Mouse (Mus musculus): ENCODE data around the gene Ppbp. TPM values are rescaled to one million over a fixed set of nuclear protein-coding genes. Genes with fewer than 3 reads are reported as not detected.
"Not testable (repeated sequence)": the region's sequence is repeated elsewhere in the genome, so short reads cannot be mapped to it uniquely, and the experiment has no call there.

The Ppbp gene
- polyA plus RNA-seq, 1 experiment, result 23.5 TPM

DNA sequence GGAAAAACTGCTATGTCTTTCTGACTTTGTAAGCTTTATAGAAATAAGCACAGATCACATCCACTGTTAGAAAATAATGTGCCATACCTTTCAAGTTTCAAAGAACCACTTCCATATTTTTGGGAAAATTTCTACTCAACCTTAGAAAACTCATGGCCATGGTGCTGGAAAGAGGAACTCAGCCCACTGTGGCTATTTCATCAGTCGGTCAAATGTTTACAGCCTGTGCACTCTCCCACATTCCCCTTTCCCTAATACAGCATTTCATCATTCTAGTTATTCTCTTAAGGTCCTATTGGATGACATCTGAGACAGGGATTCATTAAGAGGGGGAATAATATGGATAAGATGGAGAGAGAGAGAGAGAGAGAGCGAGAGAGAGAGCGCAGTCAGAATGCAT is 15.4 kb downstream of the Ppbp start:
- Histone ChIP-seq H3K4me1 (ENCODE audit: control insufficient read depth, insufficient read depth, low read length) (no peaks in the 10 kb centered on the region), H3K4me3 (ENCODE audit: insufficient read depth, low read length) (no peak overlapping the region), H3K27ac (ENCODE audit: insufficient read depth, low read length) (no peak overlapping the region)
- no peak for TF ChIP-seq POLR2A (IDR thresholded peaks at IDR 0.05; ENCODE audit: low read depth, low read length)
- TF ChIP-seq CTCF (IDR thresholded peaks at IDR 0.05; ENCODE audit: borderline replicate concordance, insufficient read depth, low read length), result no peak

DNA sequence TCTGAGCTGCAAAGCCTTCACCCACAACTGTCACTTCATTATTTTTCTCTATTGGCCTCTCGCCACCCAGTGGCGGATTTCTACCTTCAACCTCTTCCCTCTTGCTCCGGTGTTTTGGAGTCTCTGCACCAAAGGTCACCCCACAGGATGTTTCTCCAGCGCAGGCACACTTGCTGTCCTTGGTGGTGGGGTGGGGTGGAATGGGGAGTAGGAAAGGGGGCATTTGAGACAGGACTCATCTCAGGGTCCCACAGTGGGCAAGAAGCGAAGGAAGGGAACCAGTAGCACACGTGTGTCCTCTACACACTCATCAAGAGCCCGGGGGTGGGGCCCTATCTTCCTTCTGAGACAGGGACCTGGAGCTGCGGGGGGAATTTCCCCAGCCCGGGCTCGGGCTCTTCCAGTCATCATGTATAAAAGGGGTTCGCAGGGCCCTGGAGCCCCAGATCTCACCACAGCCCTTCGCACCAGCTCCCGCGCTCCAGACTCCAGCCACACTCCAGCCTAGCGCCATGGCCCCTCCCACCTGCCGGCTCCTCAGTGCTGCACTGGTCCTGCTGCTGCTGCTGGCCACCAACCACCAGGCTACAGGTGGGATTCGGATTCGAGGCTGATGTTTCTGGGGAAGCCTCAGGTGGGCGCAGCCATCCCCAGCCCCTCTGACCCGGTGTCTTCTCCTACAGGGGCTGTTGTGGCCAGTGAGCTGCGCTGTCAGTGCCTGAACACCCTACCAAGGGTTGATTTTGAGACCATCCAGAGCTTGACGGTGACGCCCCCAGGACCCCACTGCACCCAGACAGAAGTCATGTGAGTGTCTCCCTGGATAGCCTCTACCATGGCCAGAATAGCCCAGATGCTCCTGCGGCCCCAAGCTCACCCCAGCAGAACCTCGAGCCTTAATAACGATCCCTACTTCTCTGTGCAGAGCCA is 17.6 kb downstream of the Ppbp start, which contains the start of gene Cxcl3:
Gene Cxcl3 (plus strand): TSS at position 445 of the 930 bp plus-strand sequence.
- Histone ChIP-seq H3K4me1 (ENCODE audit: control insufficient read depth, insufficient read depth, low read length) (no peaks in the 10 kb centered on the region), H3K4me3 (ENCODE audit: insufficient read depth, low read length) (no peak within 1 kb of the TSS), H3K27ac (ENCODE audit: insufficient read depth, low read length) (no peak within 1 kb of the TSS)
- no peak for TF ChIP-seq CTCF (IDR thresholded peaks at IDR 0.05; ENCODE audit: borderline replicate concordance, insufficient read depth, low read length)
- no peak for TF ChIP-seq POLR2A (IDR thresholded peaks at IDR 0.05; ENCODE audit: low read depth, low read length)

DNA sequence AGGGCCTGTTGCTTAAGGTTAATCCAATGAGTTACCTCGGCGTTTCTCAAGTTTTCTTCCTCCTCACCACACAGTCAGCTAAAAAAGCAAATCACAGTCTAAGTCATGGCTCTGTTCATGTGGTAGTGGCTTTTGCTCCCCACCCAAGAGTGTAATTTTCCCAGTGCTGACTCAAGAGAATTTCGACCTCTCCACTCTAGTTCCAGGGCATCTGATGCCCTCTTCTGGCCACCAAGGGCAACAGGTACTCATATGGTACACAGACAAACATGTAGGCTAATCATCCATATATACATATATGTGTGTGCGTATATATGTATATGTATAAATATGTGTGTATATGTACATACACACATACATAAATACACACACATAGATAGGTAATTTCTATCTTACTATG is 19.8 kb downstream of the Ppbp start:
- TF ChIP-seq CTCF (IDR thresholded peaks at IDR 0.05; ENCODE audit: borderline replicate concordance, insufficient read depth, low read length) (no peak), POLR2A (IDR thresholded peaks at IDR 0.05; ENCODE audit: low read depth, low read length) (no peak)
- no peak overlapping the region for H3K27ac ChIP-seq (ENCODE audit: insufficient read depth, low read length)
- H3K4me1 ChIP-seq (ENCODE audit: control insufficient read depth, insufficient read depth, low read length), result no peaks in the 10 kb centered on the region
- H3K4me3 ChIP-seq (ENCODE audit: insufficient read depth, low read length), result no peak overlapping the region

DNA sequence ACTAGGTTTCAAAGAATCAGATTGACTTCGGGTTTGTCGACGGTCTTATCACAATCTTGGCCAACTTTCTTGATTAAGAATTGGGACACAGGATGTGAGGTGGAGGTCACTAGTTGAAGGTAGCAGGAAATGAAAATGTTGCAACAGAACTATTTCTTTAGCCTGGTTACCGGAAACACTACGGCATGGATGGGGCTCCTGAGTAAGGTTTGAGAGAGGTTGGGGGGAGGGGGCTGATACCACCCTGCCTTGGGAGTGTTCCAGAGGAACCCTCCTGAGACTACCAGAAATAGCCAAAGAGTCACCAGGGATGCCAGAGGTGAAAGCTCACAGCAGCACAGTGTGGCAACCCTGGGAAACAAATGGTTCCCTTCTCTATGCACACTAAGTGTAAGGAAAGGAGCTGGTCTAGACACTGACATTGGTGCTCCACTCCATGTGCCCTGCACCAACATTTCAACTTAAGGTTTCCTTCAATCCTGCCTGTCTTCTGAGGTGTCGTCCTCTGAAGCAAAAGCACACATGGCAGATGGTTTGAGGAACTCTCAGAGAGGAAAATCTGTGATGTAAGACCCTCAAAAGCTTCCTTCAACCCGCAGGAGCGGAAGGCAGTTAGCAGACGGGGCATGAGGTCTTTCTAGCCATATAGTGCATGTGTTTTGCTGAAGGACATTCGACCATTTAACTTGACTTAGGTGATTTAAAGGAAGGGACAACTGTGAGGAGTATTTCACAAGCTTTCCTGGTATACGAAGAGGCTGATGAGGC is 21.2 kb downstream of the Ppbp start:
- TF ChIP-seq POLR2A (IDR thresholded peaks at IDR 0.05; ENCODE audit: low read depth, low read length), result no peak
- no peak for TF ChIP-seq CTCF (IDR thresholded peaks at IDR 0.05; ENCODE audit: borderline replicate concordance, insufficient read depth, low read length)
- Histone ChIP-seq H3K4me3 (ENCODE audit: insufficient read depth, low read length) (no peak overlapping the region), H3K27ac (ENCODE audit: insufficient read depth, low read length) (no peak overlapping the region), H3K4me1 (ENCODE audit: control insufficient read depth, insufficient read depth, low read length) (no peaks in the 10 kb centered on the region)

DNA sequence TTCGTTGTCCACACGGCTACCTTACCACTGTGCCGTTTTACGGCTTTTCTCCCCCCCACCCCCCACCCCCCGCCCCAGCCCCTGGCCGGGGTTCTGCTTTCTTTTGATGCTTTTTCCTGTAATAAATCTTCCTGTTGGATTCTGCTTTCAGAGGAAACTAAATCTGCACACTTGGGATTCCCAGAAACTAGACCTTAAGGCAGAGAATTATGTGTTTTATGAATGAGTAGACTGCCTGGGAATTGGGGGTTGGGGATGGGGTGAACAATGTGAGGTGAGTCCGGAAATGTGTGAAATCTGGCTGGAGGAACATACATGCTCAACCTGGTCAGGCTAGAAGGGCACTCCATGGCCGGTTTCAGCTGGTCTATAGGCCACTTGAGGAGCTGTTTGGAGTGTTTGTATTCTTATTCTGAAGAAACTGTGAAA is 21.8 kb downstream of the Ppbp start:
- no peak for TF ChIP-seq CTCF (IDR thresholded peaks at IDR 0.05; ENCODE audit: borderline replicate concordance, insufficient read depth, low read length)
- no peak for TF ChIP-seq POLR2A (IDR thresholded peaks at IDR 0.05; ENCODE audit: low read depth, low read length)
- H3K4me1 ChIP-seq (ENCODE audit: control insufficient read depth, insufficient read depth, low read length), result no peaks in the 10 kb centered on the region
- H3K27ac ChIP-seq (ENCODE audit: insufficient read depth, low read length), result no peak overlapping the region
- H3K4me3 ChIP-seq (ENCODE audit: insufficient read depth, low read length), result no peak overlapping the region

DNA sequence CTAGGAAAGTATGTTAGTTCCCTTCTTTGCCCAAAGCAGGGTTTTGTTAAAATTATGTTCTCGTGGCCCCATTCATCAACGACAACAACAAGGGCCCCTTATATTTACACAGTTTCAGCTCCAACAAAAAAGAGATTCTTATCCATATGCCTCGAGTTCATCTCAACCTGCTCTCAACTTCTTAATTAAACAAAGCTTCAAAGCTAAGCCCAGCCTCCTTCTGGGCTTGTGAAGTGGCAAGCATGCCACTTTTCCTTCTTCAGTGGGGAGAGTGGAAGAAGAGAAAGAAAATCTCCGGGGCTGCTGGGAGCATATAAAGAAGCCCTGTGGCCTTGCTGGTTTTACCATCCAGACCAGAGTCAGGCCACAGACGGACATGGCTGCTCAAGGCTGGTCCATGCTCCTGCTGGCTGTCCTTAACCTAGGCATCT is 25.9 kb downstream of the Ppbp start, which contains the start of gene Cxcl15:
Gene Cxcl15 (plus strand): TSS at position 340 of the 431 bp plus-strand sequence.
- H3K4me3 ChIP-seq (ENCODE audit: insufficient read depth, low read length), result no peak within 1 kb of the TSS
- TF ChIP-seq CTCF (IDR thresholded peaks at IDR 0.05; ENCODE audit: borderline replicate concordance, insufficient read depth, low read length), result no peak
- TF ChIP-seq POLR2A (IDR thresholded peaks at IDR 0.05; ENCODE audit: low read depth, low read length), result no peak
- H3K27ac ChIP-seq (ENCODE audit: insufficient read depth, low read length), result no peak within 1 kb of the TSS
- H3K4me1 ChIP-seq (ENCODE audit: control insufficient read depth, insufficient read depth, low read length), result no peaks in the 10 kb centered on the region

DNA sequence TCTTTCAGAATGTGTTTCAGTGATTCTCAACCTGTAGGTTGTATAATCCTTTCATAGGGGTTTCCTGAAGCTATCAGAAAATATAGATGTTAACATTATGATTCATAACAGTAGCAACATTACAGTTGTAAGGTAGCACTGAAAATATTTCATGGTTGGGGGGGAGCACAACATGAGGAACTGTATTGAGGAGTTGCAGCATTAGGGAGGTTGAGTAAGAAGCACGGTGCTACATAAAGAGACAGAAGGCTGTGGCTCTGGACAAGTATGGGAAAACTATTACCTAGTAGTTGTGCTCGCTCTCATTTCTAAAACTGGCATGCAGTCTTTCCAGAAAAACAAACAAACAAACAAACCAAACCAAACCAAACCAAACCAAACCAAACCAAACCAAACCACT is 27.1 kb downstream of the Ppbp start:
- H3K4me3 ChIP-seq (ENCODE audit: insufficient read depth, low read length); H3K4me1 ChIP-seq (ENCODE audit: control insufficient read depth, insufficient read depth, low read length); H3K27ac ChIP-seq (ENCODE audit: insufficient read depth, low read length): not testable (repeated sequence)

DNA sequence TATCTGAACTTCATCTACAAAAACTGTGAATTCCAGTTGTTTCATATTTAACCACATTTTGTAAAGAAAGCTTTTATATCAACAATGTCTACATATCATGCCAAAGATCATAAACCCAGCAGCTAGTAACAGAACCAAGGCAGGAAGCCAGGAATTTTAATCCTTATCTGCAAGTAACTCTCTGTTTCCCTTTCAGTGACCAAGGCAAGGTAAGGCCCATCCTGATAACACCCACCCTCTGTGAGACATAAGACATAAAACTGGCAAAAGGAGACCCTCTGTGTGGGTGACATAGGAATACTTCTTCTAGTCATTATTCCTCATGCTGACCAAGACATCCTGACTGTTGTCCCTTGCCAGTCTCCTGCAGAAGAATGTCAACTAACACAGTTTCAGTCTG is 36.3 kb downstream of the Ppbp start:
- Histone ChIP-seq H3K27ac (ENCODE audit: insufficient read depth, low read length) (peak overlapping the region; percentile 34; the same call in 1 of the 2 replicates), H3K4me1 (ENCODE audit: control insufficient read depth, insufficient read depth, low read length) (no peaks in the 10 kb centered on the region), H3K4me3 (ENCODE audit: insufficient read depth, low read length) (no peak overlapping the region)
- TF ChIP-seq CTCF (IDR thresholded peaks at IDR 0.05; ENCODE audit: borderline replicate concordance, insufficient read depth, low read length) (no peak), POLR2A (IDR thresholded peaks at IDR 0.05; ENCODE audit: low read depth, low read length) (no peak)

DNA sequence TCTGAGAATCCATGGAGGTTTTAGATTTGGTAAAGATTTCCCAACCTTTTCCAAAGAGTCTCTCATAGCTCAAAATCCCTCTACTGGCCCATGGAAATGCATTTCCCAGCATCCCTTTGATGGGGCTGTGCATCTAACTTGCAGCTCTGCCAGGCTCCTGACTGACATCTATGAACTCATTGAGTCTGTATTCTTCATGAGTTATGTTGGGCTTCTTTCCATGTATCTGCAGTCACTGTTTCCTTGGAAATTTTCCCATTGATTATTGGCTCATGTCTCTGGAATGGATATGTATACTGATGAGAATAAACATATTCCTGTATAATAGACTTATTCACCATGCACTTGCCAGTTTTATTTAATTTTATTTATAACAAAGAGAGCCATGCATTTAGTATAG is 37.7 kb downstream of the Ppbp start:
- Histone ChIP-seq H3K4me3 (ENCODE audit: insufficient read depth, low read length) (no peak overlapping the region), H3K4me1 (ENCODE audit: control insufficient read depth, insufficient read depth, low read length) (no peaks in the 10 kb centered on the region), H3K27ac (ENCODE audit: insufficient read depth, low read length) (peak overlapping the region; percentile 61)
- TF ChIP-seq CTCF (IDR thresholded peaks at IDR 0.05; ENCODE audit: borderline replicate concordance, insufficient read depth, low read length) (no peak), POLR2A (IDR thresholded peaks at IDR 0.05; ENCODE audit: low read depth, low read length) (no peak)

Data from embryonic fibroblast, embryonic 13.5 days (primary cell).